Mouse (Mus musculus): ENCODE data around the gene Tlnrd1. TPM values are rescaled to one million over a fixed set of nuclear protein-coding genes. Genes with fewer than 3 reads are reported as not detected.
"Not testable (repeated sequence)": the region's sequence is repeated elsewhere in the genome, so short reads cannot be mapped to it uniquely, and the experiment has no call there.

Tlnrd1 gene
- total RNA-seq (2017): 5.8 and 7.5 TPM in 2 replicates

DNA sequence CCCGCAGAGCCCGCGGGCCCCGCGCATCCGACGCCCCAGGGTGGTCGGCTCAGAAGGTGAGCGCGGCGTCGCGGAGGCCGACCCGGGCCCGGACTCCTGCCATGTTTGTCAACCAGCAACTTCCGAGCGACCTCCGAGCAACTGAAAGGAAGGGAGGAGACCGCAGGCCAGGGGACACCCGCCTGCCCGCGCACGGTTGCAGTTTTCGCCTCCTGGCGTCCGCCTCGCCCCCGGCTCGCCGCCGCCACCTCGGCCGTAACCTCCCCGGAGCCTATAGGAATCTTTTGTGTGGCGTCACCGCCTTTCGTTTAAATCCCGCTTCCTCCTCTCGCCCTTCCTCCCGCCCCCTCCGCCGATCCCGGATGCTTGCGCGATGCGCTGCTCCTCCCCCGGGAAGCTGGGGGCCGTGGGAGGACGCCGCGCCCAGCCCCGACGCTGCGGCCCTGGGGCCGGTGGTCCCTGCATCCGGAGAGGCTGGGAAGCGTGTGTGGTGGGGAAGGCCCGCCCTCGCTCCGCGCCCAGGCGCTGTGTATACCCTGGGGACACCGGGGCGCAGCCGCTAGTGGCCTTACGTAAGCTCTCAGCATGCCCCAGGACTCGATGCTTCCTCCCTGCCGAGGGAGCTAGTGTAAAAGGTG is at the start of gene Tlnrd1, which contains the start of gene Mesd:
Gene Tlnrd1, minus strand, starts transcription at position 285 of the 638 bp plus-strand sequence.
Gene Mesd, plus strand, starts transcription at position 446 of the 638 bp plus-strand sequence.
- ATAC-seq (replicated peaks in 1 of 2; ENCODE audit: insufficient read depth in 1 of 2, low FRiP score in 2 of 2, low TSS enrichment in 1 of 2, low read depth in 1 of 2, poor library complexity in 2 of 2, severe bottlenecking in 2 of 2): peak; percentile 68 to 73

DNA sequence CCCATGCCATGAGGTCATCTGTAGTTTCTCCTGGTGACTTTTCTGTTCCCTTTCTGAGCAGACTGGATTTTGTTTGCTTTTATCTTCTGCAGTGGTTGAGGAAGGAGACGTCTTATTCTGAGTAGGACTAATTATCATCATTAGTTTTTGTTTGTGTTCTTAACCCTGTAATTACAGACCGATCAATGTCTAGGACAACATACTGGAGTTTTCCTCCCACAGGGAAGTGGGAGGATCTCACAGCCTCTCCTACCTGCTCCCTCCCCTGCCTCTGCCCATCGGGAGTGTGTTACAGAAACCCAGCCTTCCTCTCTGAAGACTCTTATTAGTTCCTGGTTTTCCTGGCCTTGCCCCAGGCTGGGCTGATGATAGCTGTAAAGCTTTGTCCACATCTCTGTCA is 37.5 kb upstream of the Tlnrd1 start:
- no peak for ATAC-seq (replicated peaks in 1 of 2; ENCODE audit: insufficient read depth in 1 of 2, low FRiP score in 2 of 2, low TSS enrichment in 1 of 2, low read depth in 1 of 2, poor library complexity in 2 of 2, severe bottlenecking in 2 of 2)

- no peak for ATAC-seq (replicated peaks in 1 of 2; ENCODE audit: insufficient read depth in 1 of 2, low FRiP score in 2 of 2, low TSS enrichment in 1 of 2, low read depth in 1 of 2, poor library complexity in 2 of 2, severe bottlenecking in 2 of 2)
Measured at GRCm38 (mm10) chr7:83920241-83920640, 36.1 kb upstream of the Tlnrd1 start.

GRCm38 (mm10) chr7:83914566-83914965 is 30.5 kb upstream of the Tlnrd1 start:
- peak; percentile 72 to 74; a peak in 3 of 4 replicates for ATAC-seq (replicated peaks in 1 of 2; ENCODE audit: insufficient read depth in 1 of 2, low FRiP score in 2 of 2, low TSS enrichment in 1 of 2, low read depth in 1 of 2, poor library complexity in 2 of 2, severe bottlenecking in 2 of 2)

GRCm38 (mm10) chr7:83913995-83914394 is 29.9 kb upstream of the Tlnrd1 start:
- no peak for ATAC-seq (replicated peaks in 1 of 2; ENCODE audit: insufficient read depth in 1 of 2, low FRiP score in 2 of 2, low TSS enrichment in 1 of 2, low read depth in 1 of 2, poor library complexity in 2 of 2, severe bottlenecking in 2 of 2)

DNA sequence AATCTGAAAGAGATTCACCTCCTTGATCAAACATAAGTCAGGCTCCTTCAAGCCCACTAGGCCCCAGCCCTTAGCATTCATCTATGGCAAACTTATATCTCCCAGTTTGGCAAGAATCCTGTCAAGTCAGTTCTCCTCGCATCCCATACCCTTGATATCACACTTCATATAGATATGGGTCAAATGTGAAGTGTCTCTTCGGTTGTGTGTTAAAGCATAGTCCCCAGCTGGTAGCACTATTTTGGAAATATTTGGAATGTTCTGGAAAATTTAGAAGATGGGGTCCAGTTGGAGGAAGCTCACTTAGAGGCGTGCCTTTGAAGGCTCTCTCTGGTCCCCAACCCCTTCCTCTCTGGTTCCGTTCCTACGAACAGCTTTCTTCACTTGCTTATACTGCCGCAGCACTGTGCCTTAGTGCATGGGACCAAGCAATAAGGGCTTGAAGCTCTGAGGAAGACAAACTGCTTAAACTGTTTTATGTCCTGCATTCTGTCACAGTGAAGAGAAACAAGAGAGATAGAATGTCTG is 29.4 kb upstream of the Tlnrd1 start:
- ATAC-seq (replicated peaks in 1 of 2; ENCODE audit: insufficient read depth in 1 of 2, low FRiP score in 2 of 2, low TSS enrichment in 1 of 2, low read depth in 1 of 2, poor library complexity in 2 of 2, severe bottlenecking in 2 of 2): no peak

- ATAC-seq (replicated peaks in 1 of 2; ENCODE audit: insufficient read depth in 1 of 2, low FRiP score in 2 of 2, low TSS enrichment in 1 of 2, low read depth in 1 of 2, poor library complexity in 2 of 2, severe bottlenecking in 2 of 2): peak; percentile 75 to 80
Measured at GRCm38 (mm10) chr7:83911909-83912308, 27.8 kb upstream of the Tlnrd1 start.

- ATAC-seq (replicated peaks in 1 of 2; ENCODE audit: insufficient read depth in 1 of 2, low FRiP score in 2 of 2, low TSS enrichment in 1 of 2, low read depth in 1 of 2, poor library complexity in 2 of 2, severe bottlenecking in 2 of 2): peak; percentile 73 to 85
Measured at GRCm38 (mm10) chr7:83904831-83905230, 20.7 kb upstream of the Tlnrd1 start.

DNA sequence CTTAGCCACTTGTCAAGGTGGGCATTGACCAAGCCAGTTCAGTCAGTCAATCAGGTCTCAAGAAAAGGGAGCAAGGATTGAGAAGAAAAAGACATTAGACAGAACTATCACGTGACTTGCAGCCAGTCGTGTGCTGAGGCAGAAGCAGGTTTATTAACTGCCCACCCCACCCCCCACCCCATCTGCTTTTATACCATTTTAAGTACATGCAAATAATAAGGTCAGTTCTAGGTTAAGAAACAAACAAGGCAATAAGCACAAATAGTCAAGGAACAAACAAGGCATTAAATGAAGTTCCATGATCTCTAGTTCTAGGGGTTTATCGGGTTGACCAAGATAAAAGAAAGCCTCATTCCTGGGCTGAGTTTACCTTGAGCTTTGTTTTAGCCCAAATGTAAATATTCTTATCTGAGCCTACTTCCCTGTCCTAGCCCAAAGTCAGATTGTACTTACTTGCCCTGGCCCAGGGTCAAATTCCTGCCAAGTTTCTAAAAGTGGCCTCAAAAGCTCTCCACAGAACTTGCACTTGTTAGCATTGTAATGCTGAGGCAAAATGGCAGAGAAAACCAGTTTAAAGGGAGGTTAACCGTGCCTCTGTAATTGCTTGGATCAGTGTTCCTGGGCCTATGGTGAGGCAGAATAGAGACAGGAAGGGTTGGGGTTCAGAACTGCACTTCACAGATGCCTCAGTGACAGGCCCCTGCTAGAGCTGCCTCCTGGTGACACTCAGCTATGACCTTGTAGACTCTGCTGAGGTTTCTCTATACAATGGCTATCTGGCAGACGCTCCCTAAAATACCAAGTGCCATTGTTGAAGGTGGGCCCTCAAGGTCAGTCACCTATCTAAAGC is 18.4 kb upstream of the Tlnrd1 start:
- no peak for ATAC-seq (replicated peaks in 1 of 2; ENCODE audit: insufficient read depth in 1 of 2, low FRiP score in 2 of 2, low TSS enrichment in 1 of 2, low read depth in 1 of 2, poor library complexity in 2 of 2, severe bottlenecking in 2 of 2)

DNA sequence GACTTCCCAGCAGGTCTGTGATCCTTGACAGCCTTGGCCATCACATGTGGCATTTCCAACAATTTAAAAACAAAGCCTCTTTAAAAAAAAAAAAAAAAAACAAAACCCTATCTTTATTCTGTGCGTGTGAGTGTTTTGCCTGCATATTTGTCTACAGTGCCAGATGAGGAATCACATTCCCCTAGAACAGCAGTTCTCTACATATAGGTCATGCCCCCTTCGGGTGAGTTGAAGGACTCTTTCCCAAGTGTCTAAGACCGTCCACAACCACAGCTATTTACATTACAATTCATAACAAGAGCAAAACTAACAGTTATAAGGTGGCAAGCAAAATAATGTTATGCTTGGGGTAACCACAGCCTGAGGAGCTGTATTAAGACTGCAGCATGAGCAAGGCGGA is 17.3 kb upstream of the Tlnrd1 start:
- no peak for ATAC-seq (replicated peaks in 1 of 2; ENCODE audit: insufficient read depth in 1 of 2, low FRiP score in 2 of 2, low TSS enrichment in 1 of 2, low read depth in 1 of 2, poor library complexity in 2 of 2, severe bottlenecking in 2 of 2)

DNA sequence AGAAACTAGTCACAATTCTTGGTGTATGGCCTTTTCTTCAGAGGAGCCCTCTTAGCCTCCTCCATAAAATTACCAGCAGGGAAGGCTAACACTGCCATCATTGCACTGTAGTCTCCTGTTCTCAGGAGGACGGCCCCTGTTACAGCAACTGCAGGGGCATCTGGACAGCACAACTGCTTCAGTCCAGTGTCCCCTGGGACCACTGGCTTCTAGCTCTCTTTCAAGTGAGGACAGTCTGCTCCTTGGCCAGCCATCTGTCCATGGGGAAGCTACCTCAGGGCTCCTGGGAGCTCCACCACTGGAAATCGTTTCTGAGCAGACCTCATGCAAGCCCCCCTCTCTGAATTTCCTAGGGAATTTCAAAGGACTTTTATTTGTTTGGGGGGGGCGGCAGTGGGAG is 16.4 kb upstream of the Tlnrd1 start:
- ATAC-seq (replicated peaks in 1 of 2; ENCODE audit: insufficient read depth in 1 of 2, low FRiP score in 2 of 2, low TSS enrichment in 1 of 2, low read depth in 1 of 2, poor library complexity in 2 of 2, severe bottlenecking in 2 of 2): no peak

- ATAC-seq (replicated peaks in 1 of 2; ENCODE audit: insufficient read depth in 1 of 2, low FRiP score in 2 of 2, low TSS enrichment in 1 of 2, low read depth in 1 of 2, poor library complexity in 2 of 2, severe bottlenecking in 2 of 2): peak in 1 of 2 experiments; percentile 34; a peak in 1 of 4 replicates
Measured at GRCm38 (mm10) chr7:83898267-83898666, 14.2 kb upstream of the Tlnrd1 start.

GRCm38 (mm10) chr7:83896077-83896740 is 12.1 kb upstream of the Tlnrd1 start:
- ATAC-seq (replicated peaks in 1 of 2; ENCODE audit: insufficient read depth in 1 of 2, low FRiP score in 2 of 2, low TSS enrichment in 1 of 2, low read depth in 1 of 2, poor library complexity in 2 of 2, severe bottlenecking in 2 of 2): no peak

- no peak for ATAC-seq (replicated peaks in 1 of 2; ENCODE audit: insufficient read depth in 1 of 2, low FRiP score in 2 of 2, low TSS enrichment in 1 of 2, low read depth in 1 of 2, poor library complexity in 2 of 2, severe bottlenecking in 2 of 2)
Measured at GRCm38 (mm10) chr7:83894348-83894747, 10.2 kb upstream of the Tlnrd1 start.

DNA sequence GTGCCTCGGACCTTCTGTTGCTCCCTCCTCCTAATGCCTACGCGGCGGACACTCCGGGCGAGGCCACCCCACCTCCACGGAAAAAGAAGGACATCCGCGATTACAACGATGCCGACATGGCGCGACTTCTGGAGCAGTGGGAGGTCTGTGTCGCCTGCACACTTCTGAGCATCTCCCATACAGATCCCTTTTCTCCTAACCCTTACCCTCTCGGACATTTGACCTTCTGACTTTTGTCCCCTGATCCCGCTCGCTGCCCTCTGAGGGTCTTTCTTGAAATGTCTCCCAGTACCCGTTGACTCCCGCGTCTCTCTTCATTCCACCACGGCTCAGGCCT is 8.2 kb upstream of the Tlnrd1 start:
- no peak for ATAC-seq (replicated peaks in 1 of 2; ENCODE audit: insufficient read depth in 1 of 2, low FRiP score in 2 of 2, low TSS enrichment in 1 of 2, low read depth in 1 of 2, poor library complexity in 2 of 2, severe bottlenecking in 2 of 2)

DNA sequence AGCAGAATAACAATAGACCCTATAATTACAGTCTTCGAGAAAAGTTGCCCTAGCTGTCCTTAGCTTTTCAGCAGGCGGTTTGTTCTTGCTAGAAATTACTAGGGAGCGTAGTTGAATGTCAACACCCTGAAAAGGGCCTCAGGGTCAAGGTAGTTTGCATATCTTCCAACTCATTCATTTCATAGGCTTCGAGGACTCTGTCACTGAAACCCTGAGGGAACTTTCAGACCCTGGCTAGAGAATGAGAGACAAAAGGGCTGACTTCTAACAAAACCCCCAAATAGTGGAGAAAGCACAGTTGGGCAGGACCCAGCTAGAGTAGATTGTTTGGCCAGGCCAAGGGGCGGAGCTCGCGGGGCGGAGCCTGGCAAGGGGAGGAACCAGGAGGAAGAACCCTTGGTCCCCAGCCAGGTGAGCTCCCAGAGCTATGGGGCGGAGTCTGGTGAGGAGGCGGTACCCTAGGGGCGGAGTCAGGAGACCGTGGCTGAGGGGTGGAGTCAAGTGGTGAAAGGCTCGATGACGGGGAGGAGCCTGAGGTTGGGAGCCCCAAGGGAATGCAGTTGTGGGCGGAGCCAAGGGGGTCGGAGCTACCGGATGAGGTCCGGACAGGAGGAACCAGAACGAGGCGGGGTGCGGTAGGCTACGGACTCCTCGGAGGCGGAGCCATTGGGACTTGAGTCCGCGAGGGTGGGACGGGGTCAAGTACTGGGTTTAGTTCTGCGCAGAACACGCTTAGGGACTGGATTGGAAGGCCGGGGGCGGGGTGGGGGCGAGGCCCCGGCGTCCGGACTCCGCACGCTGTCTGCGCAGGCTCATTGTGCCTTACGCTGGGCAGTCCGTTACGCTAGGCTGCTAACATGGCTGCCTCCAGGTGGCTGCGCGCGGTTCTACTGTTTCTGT is 7.6 kb upstream of the Tlnrd1 start:
- ATAC-seq (replicated peaks in 1 of 2; ENCODE audit: insufficient read depth in 1 of 2, low FRiP score in 2 of 2, low TSS enrichment in 1 of 2, low read depth in 1 of 2, poor library complexity in 2 of 2, severe bottlenecking in 2 of 2): peak; percentile 93 to 96

DNA sequence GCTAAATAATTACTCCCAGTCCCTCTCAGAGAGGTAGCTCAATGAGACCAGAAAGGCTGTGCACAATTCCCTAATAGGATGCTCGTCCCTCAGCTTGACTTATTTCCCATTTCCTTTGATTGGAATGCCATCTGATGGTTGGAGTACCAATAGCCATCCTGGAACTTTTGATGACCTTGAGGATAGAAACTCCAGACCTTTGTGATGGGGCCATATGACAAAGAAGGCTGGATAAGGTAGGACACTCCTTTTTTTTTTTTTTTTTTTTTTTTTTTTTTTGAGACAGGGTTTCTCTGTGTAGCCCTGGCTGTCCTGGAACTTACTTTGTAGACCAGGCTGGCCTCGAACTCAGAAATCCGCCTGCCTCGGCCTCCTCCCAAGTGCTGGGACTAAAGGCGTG is 5.8 kb upstream of the Tlnrd1 start:
- ATAC-seq (replicated peaks in 1 of 2; ENCODE audit: insufficient read depth in 1 of 2, low FRiP score in 2 of 2, low TSS enrichment in 1 of 2, low read depth in 1 of 2, poor library complexity in 2 of 2, severe bottlenecking in 2 of 2): not testable (repeated sequence)

All from hematopoietic stem cell, adult 5-6 weeks (primary cell).